Mouse (Mus musculus) neural tube, embryonic 11.5 days (tissue): Measurements from ENCODE around the gene Krt12. TPM values are rescaled to one million over a fixed set of nuclear protein-coding genes. Genes with fewer than 3 reads are reported as not detected.
A peak's percentile ranks its signal among the peaks of the same experiment; 100 is the strongest.

Experiments used
- ATAC-seq: fragments of 200-750 bp; cut with Nextera tagmentation; 2 replicates; pipeline ENCODE4 v1.8.0; 2017; ENCODE audit warnings: moderate number of reproducible peaks, mild to moderate bottlenecking, moderate TSS enrichment, moderate library complexity; ENCODE audit not compliant: insufficient read depth, low FRiP score, low TSS enrichment
- DNase-seq: peaks from one replicate; pipeline ENCODE4 v3.0.0-alpha.2; 2015; ENCODE audit warnings: low spot score
- H3K27ac ChIP-seq: fragments of 300-500 bp; sonication (generic); 2 replicates; pipeline ENCODE4 v1.5.1; 2014; ENCODE audit warnings: low read depth, mild to moderate bottlenecking, low read length
- H3K27me3 ChIP-seq: fragments of 300-500 bp; sonication (generic); 2 replicates; pipeline ENCODE4 v1.6.1; 2014; ENCODE audit warnings: mild to moderate bottlenecking, low read length, mixed read lengths; ENCODE audit not compliant: control insufficient read depth, insufficient read depth
- H3K36me3 ChIP-seq: fragments of 300-500 bp; sonication (generic); 2 replicates; pipeline ENCODE4 v1.6.1; 2014; ENCODE audit warnings: mild to moderate bottlenecking, low read length, moderate library complexity, mixed read lengths; ENCODE audit not compliant: control insufficient read depth, insufficient read depth
- H3K4me1 ChIP-seq: fragments of 300-500 bp; sonication (generic); 2 replicates; pipeline ENCODE4 v1.6.1; 2014; ENCODE audit warnings: low read length, mixed read lengths; ENCODE audit not compliant: control insufficient read depth, insufficient read depth
- H3K4me2 ChIP-seq: fragments of 300-500 bp; sonication (generic); 2 replicates; pipeline ENCODE4 v1.6.1; 2014; ENCODE audit warnings: low read depth, mild to moderate bottlenecking, moderate library complexity
- H3K4me3 ChIP-seq: fragments of 300-500 bp; sonication (generic); 2 replicates; pipeline ENCODE4 v1.5.1; 2014; ENCODE audit warnings: low read depth, low read length
- H3K9ac ChIP-seq: fragments of 300-500 bp; sonication (generic); 2 replicates; pipeline ENCODE4 v1.6.1; 2014; ENCODE audit warnings: mild to moderate bottlenecking, low read length
- H3K9me3 ChIP-seq: fragments of 300-500 bp; sonication (generic); 2 replicates; pipeline ENCODE4 v1.6.1; 2016; ENCODE audit warnings: low read length; ENCODE audit not compliant: control insufficient read depth
- WGBS: fragments of 180-500 bp; shearing (Covaris S2); extraction: QIAGEN DNeasy Blood & Tissue Kit; methylation state at CpG from one replicate; pipeline ENCODE4 v1.1.7; 2014; 5-methylcytosine and 5-hydroxymethylcytosine counted together
- polyA plus RNA-seq: library from polyadenylated mRNA; unstranded; fragments of >200 nt; fragmentation: Nextera tagmentation; extraction: Ambion mirVana; gene quantifications from 2 replicates; pipeline ENCODE4 v1.2.1, GENCODE M21; 2014

The Krt12 gene
- polyA plus RNA-seq, 1 experiment from 2014 or later, result not detected

- no peak for DNase-seq
- Histone ChIP-seq H3K9me3 (no peaks in the 10 kb centered on the region), H3K9ac (no peak overlapping the region), H3K4me3 (no peak overlapping the region), H3K4me1 (no peaks in the 10 kb centered on the region), H3K27ac (no peak overlapping the region), H3K36me3 (no peaks in the 10 kb centered on the region), H3K4me2 (no peak overlapping the region), H3K27me3 (no peaks in the 10 kb centered on the region)
- no peak for ATAC-seq
- WGBS, result 92% methylated on average over 10 of the region's 10 CpGs
These were observed 29.6 kb downstream of the Krt12 start for GRCm38 (mm10) chr11:99392492-99392891.

GRCm38 (mm10) chr11:99391375-99391774 is 30.7 kb downstream of the Krt12 start:
- H3K4me3 ChIP-seq, result no peak overlapping the region
- ATAC-seq (no peak), DNase-seq (no peak)
- H3K4me2 ChIP-seq, result no peak overlapping the region
- 84% methylated on average over 6 of the region's 6 CpGs for WGBS
- no peaks in the 10 kb centered on the region for H3K27me3 ChIP-seq
- no peaks in the 10 kb centered on the region for H3K9me3 ChIP-seq
- H3K27ac ChIP-seq, result no peak overlapping the region
- H3K4me1 ChIP-seq, result peaks cover 6% of the 10 kb centered on the region; the same call in 1 of the 2 replicates
- H3K36me3 ChIP-seq, result no peaks in the 10 kb centered on the region
- no peak overlapping the region for H3K9ac ChIP-seq

- Histone ChIP-seq H3K4me1 (peaks cover 6% of the 10 kb centered on the region; the same call in 1 of the 2 replicates), H3K36me3 (no peaks in the 10 kb centered on the region), H3K9ac (no peak overlapping the region), H3K27me3 (no peaks in the 10 kb centered on the region), H3K9me3 (no peaks in the 10 kb centered on the region), H3K4me3 (no peak overlapping the region), H3K4me2 (no peak overlapping the region), H3K27ac (no peak overlapping the region)
- no peak for ATAC-seq
- no peak for DNase-seq
- 85% methylated on average over 7 of the region's 7 CpGs for WGBS
These were observed 31.2 kb downstream of the Krt12 start for GRCm38 (mm10) chr11:99390866-99391265.

- H3K4me3 ChIP-seq, result no peak within 1 kb of the TSS
- no peaks in the 10 kb centered on the region for H3K27me3 ChIP-seq
- DNase-seq, result no peak
- 84% methylated on average over 4 of the region's 4 CpGs for WGBS
- ATAC-seq, result no peak
- H3K36me3 ChIP-seq, result no peaks in the 10 kb centered on the region
- no peaks in the 10 kb centered on the region for H3K9me3 ChIP-seq
- no peak within 1 kb of the TSS for H3K9ac ChIP-seq
- H3K4me2 ChIP-seq, result no peak within 1 kb of the TSS
- peaks cover 6% of the 10 kb centered on the region; the same call in 1 of the 2 replicates for H3K4me1 ChIP-seq
- no peak within 1 kb of the TSS for H3K27ac ChIP-seq
These were observed 32.8 kb downstream of the Krt12 start, which contains the start of gene Krt10 for GRCm38 (mm10) chr11:99389264-99389663. Gene Krt10 (minus strand): TSS chr11:99389364.

GRCm38 (mm10) chr11:99388661-99389060 is 33.4 kb downstream of the Krt12 start:
- Histone ChIP-seq H3K9me3 (no peaks in the 10 kb centered on the region), H3K27ac (no peak overlapping the region), H3K36me3 (no peaks in the 10 kb centered on the region), H3K4me2 (no peak overlapping the region), H3K9ac (no peak overlapping the region), H3K27me3 (no peaks in the 10 kb centered on the region), H3K4me3 (no peak overlapping the region), H3K4me1 (peaks cover 6% of the 10 kb centered on the region; the same call in 1 of the 2 replicates)
- ATAC-seq (no peak), DNase-seq (no peak)
- 94% methylated on average over 18 of the region's 18 CpGs for WGBS

GRCm38 (mm10) chr11:99385813-99386721 is 36.0 kb downstream of the Krt12 start:
- WGBS, result 1% methylated on average over 71 of the region's 71 CpGs
- peak; percentile 77 for ATAC-seq

GRCm38 (mm10) chr11:99379568-99379967 is 42.5 kb downstream of the Krt12 start:
- 20% methylated on average over 5 of the region's 5 CpGs for WGBS
- ATAC-seq, result no peak

More at GRCm38 (mm10) chr11:99385813-99386721, 36.0 kb downstream of the Krt12 start:
- peak overlapping the region; percentile 94 for H3K27ac ChIP-seq
- no peaks in the 10 kb centered on the region for H3K9me3 ChIP-seq
- H3K4me2 ChIP-seq, result peak overlapping the region; percentile 66
- H3K4me1 ChIP-seq, result peaks cover 6% of the 10 kb centered on the region; the same call in 1 of the 2 replicates
- peak overlapping the region; percentile 80 for H3K9ac ChIP-seq
- H3K36me3 ChIP-seq, result no peaks in the 10 kb centered on the region
- peak; percentile 91 for DNase-seq
- H3K27me3 ChIP-seq, result no peaks in the 10 kb centered on the region
- peak overlapping the region; percentile 59 for H3K4me3 ChIP-seq

GRCm38 (mm10) chr11:99374803-99375202 is 47.3 kb downstream of the Krt12 start, which contains the start of gene Krt28:
Gene Krt28 (minus strand): TSS chr11:99374903.
- 83% methylated on average over 13 of the region's 13 CpGs for WGBS
- no peaks in the 10 kb centered on the region for H3K27me3 ChIP-seq
- no peak for ATAC-seq

More at GRCm38 (mm10) chr11:99379568-99379967, 42.5 kb downstream of the Krt12 start:
- H3K4me2 ChIP-seq, result no peak overlapping the region
- H3K27me3 ChIP-seq, result no peaks in the 10 kb centered on the region
- no peaks in the 10 kb centered on the region for H3K9me3 ChIP-seq
- DNase-seq, result peak; percentile 70
- H3K36me3 ChIP-seq, result no peaks in the 10 kb centered on the region
- no peaks in the 10 kb centered on the region for H3K4me1 ChIP-seq
- no peak overlapping the region for H3K27ac ChIP-seq
- no peak overlapping the region for H3K9ac ChIP-seq
- H3K4me3 ChIP-seq, result no peak overlapping the region

More at GRCm38 (mm10) chr11:99374803-99375202, 47.3 kb downstream of the Krt12 start, which contains the start of gene Krt28:
- no peak for DNase-seq
- Histone ChIP-seq H3K9ac (no peak within 1 kb of the TSS), H3K4me2 (no peak within 1 kb of the TSS), H3K36me3 (no peaks in the 10 kb centered on the region), H3K27ac (no peak within 1 kb of the TSS), H3K4me1 (no peaks in the 10 kb centered on the region), H3K4me3 (no peak within 1 kb of the TSS), H3K9me3 (no peaks in the 10 kb centered on the region)
